Comparison of ENCODE assay signal across 10 mouse cellular contexts in genomic region chr8:86438133-86438982, GRCm38 (mm10).
DNase-seq lines count a peak whose midpoint lies in the region; ATAC-seq lines count a peak whose summit lies in the region.
"Had no signal": no experiment of that assay in that cellular context is flagged by ENCODE, and none has a peak within 500 bp of the region (broad histone marks: within the 10 kb centered on the region; RNA-seq: fewer than 3 reads in every experiment).

No protein-coding gene starts in this region.

- H3K27ac ChIP-seq in forebrain, embryonic 12.5 days, result peak overlapping the region; percentile 88
- peak overlapping the region; percentile 90 for H3K27ac ChIP-seq in hindbrain, embryonic 14.5 days
- H3K27ac ChIP-seq in intestine, embryonic 16.5 days (ENCODE audit: low read length), result no peak overlapping the region
- H3K27ac ChIP-seq: embryonic facial prominence, embryonic 13.5 days had no signal

- peak; percentile 84 for DNase-seq in hindbrain, embryonic 14.5 days (ENCODE audit: low spot score)
- peak; percentile 83 for DNase-seq in mesoderm, embryonic 11.5 days (ENCODE audit: low read depth, low spot score)
- peak; percentile 86 to 94 for DNase-seq in right cerebral cortex, postnatal 10 days (ENCODE audit: low spot score in 2 of 2)
- no peak for DNase-seq in ovary, postnatal 14 days (ENCODE audit: low spot score)
- DNase-seq in gastrocnemius, postnatal 14 days, result no peak
- DNase-seq: lung, embryonic 14.5 days had no signal

- H3K27me3 ChIP-seq in forebrain, embryonic 12.5 days, result no peaks in the 10 kb centered on the region
- no peaks in the 10 kb centered on the region for H3K27me3 ChIP-seq in hindbrain, embryonic 14.5 days (ENCODE audit: control insufficient read depth, insufficient read depth, low read length)
- no peaks in the 10 kb centered on the region for H3K27me3 ChIP-seq in intestine, embryonic 16.5 days (replicated peaks; ENCODE audit: control insufficient read depth, insufficient read depth, low read length)
- H3K27me3 ChIP-seq: embryonic facial prominence, embryonic 13.5 days had no signal

- H3K9me3 ChIP-seq in forebrain, embryonic 12.5 days, result no peaks in the 10 kb centered on the region
- H3K9me3 ChIP-seq in hindbrain, embryonic 14.5 days (ENCODE audit: control insufficient read depth, low read length), result no peaks in the 10 kb centered on the region
- H3K9me3 ChIP-seq in intestine, embryonic 16.5 days (ENCODE audit: control insufficient read depth, low read length), result no peaks in the 10 kb centered on the region
- H3K9me3 ChIP-seq: embryonic facial prominence, embryonic 13.5 days had no signal

- ATAC-seq in forebrain, embryonic 12.5 days (ENCODE audit: low FRiP score), result peak; percentile 99
- peak; percentile 98 for ATAC-seq in hindbrain, embryonic 14.5 days (ENCODE audit: low FRiP score)
- ATAC-seq in activated CD4-positive, CD25-positive, alpha-beta regulatory T cell, adult 4 months, result no peak
- ATAC-seq in intestine, embryonic 16.5 days, result no peak

- no peaks in the 10 kb centered on the region for H3K36me3 ChIP-seq in forebrain, embryonic 12.5 days (replicated peaks)
- no peaks in the 10 kb centered on the region for H3K36me3 ChIP-seq in hindbrain, embryonic 14.5 days (replicated peaks; ENCODE audit: control insufficient read depth, insufficient read depth)
- H3K36me3 ChIP-seq in intestine, embryonic 16.5 days (ENCODE audit: control insufficient read depth, insufficient read depth, low read length), result no peaks in the 10 kb centered on the region
- H3K36me3 ChIP-seq: embryonic facial prominence, embryonic 13.5 days had no signal

- H3K9ac ChIP-seq in forebrain, embryonic 12.5 days, result no peak overlapping the region
- H3K9ac ChIP-seq in hindbrain, embryonic 14.5 days, result no peak overlapping the region
- H3K9ac ChIP-seq in intestine, embryonic 16.5 days (ENCODE audit: low read depth, low read length), result no peak overlapping the region
- H3K9ac ChIP-seq: embryonic facial prominence, embryonic 13.5 days; lung, embryonic 14.5 days had no signal

- WGBS in forebrain, embryonic 12.5 days, result 47% methylated on average over 5 of the region's 5 CpGs
- WGBS in hindbrain, embryonic 14.5 days, result 32% methylated on average over 5 of the region's 5 CpGs
- WGBS in intestine, embryonic 16.5 days, result 63% methylated on average over 5 of the region's 5 CpGs

- intact Hi-C loops in gastrocnemius, postnatal 14 days (cut with DNase I; ENCODE audit: low total_unique reads), result no loop called here

- H3K4me2 ChIP-seq in forebrain, embryonic 12.5 days, result peak overlapping the region; percentile 24
- H3K4me2 ChIP-seq in hindbrain, embryonic 14.5 days (replicated peaks), result no peak overlapping the region
- H3K4me2 ChIP-seq in intestine, embryonic 16.5 days (ENCODE audit: low read depth, low read length), result no peak overlapping the region
- H3K4me2 ChIP-seq: embryonic facial prominence, embryonic 13.5 days; lung, embryonic 14.5 days had no signal

- peaks cover 28% of the 10 kb centered on the region for H3K4me1 ChIP-seq in forebrain, embryonic 12.5 days
- H3K4me1 ChIP-seq in hindbrain, embryonic 14.5 days (replicated peaks; ENCODE audit: control insufficient read depth, insufficient read depth, low read length), result peaks cover 31% of the 10 kb centered on the region
- H3K4me1 ChIP-seq in intestine, embryonic 16.5 days (ENCODE audit: control insufficient read depth, insufficient read depth, low read length), result no peaks in the 10 kb centered on the region
- H3K4me1 ChIP-seq: embryonic facial prominence, embryonic 13.5 days had no signal

- H3K4me3 ChIP-seq in forebrain, embryonic 12.5 days (replicated peaks), result no peak overlapping the region
- H3K4me3 ChIP-seq in hindbrain, embryonic 14.5 days (replicated peaks; ENCODE audit: low read length), result no peak overlapping the region
- no peak overlapping the region for H3K4me3 ChIP-seq in intestine, embryonic 16.5 days (ENCODE audit: low read length)
- H3K4me3 ChIP-seq: embryonic facial prominence, embryonic 13.5 days had no signal

Comparison
In these comparisons a context has a peak if more than half of its experiments do, and no peak if none do; other contexts are left out.
1. ATAC-seq: peak in forebrain, embryonic 12.5 days (single experiment) and hindbrain, embryonic 14.5 days (single experiment); none in activated CD4-positive, CD25-positive, alpha-beta regulatory T cell, adult 4 months (single experiment) and intestine, embryonic 16.5 days (single experiment).
2. DNase-seq: peak in hindbrain, embryonic 14.5 days (single experiment), mesoderm, embryonic 11.5 days (single experiment) and right cerebral cortex, postnatal 10 days (2 of 2); none in ovary, postnatal 14 days (single experiment) and gastrocnemius, postnatal 14 days (single experiment).